Mouse (Mus musculus) heart, adult 8-10 months (tissue): ENCODE data around the gene Gstp3. TPM values are rescaled to one million over a fixed set of nuclear protein-coding genes. Genes with fewer than 3 reads are reported as not detected.

ENCODE experiments used
- DNase-seq: peaks from one replicate; pipeline ENCODE4 v3.0.0; 2022; ENCODE audit warnings: low spot score
- total RNA-seq, 4 experiments: library from RNA; stranded (reverse); gene quantifications; 2 replicates each; pipeline ENCODE4 v1.2.4; 2022

Gstp3 gene
- total RNA-seq, result not detected

- DNase-seq, result no peak
Observed at GRCm38 (mm10) chr19:4059069-4059740, at the start of gene Gstp3. TSS of gene Gstp3 (minus strand) at chr19:4059569.

GRCm38 (mm10) chr19:4108535-4108934, 49.2 kb upstream of the Gstp3 start:
- DNase-seq, result no peak

GRCm38 (mm10) chr19:4106654-4107053, 47.3 kb upstream of the Gstp3 start:
- DNase-seq, result no peak

GRCm38 (mm10) chr19:4104675-4105194, 45.4 kb upstream of the Gstp3 start:
- DNase-seq, result no peak

GRCm38 (mm10) chr19:4103792-4104191, 44.4 kb upstream of the Gstp3 start:
- no peak for DNase-seq

GRCm38 (mm10) chr19:4103294-4103693, 43.9 kb upstream of the Gstp3 start:
- DNase-seq, result no peak

GRCm38 (mm10) chr19:4102626-4103025, 43.3 kb upstream of the Gstp3 start:
- DNase-seq, result no peak

- no peak for DNase-seq
Observed at GRCm38 (mm10) chr19:4102049-4102448, 42.7 kb upstream of the Gstp3 start.

- DNase-seq, result no peak
Observed at GRCm38 (mm10) chr19:4101466-4101865, 42.1 kb upstream of the Gstp3 start.

- no peak for DNase-seq
Observed at GRCm38 (mm10) chr19:4100718-4101261, 41.4 kb upstream of the Gstp3 start.

- peak; percentile 77 for DNase-seq
Observed at GRCm38 (mm10) chr19:4099837-4100717, 40.7 kb upstream of the Gstp3 start, which contains the start of gene Pitpnm1. TSS of gene Pitpnm1 (plus strand) at chr19:4099998.

- peak; percentile 91 for DNase-seq
Observed at GRCm38 (mm10) chr19:4099056-4099455, 39.7 kb upstream of the Gstp3 start.

- no peak for DNase-seq
Observed at GRCm38 (mm10) chr19:4098426-4098825, 39.1 kb upstream of the Gstp3 start.

- DNase-seq, result peak; percentile 83
Observed at GRCm38 (mm10) chr19:4097441-4097825, 38.1 kb upstream of the Gstp3 start.

GRCm38 (mm10) chr19:4096642-4097440, 37.5 kb upstream of the Gstp3 start, which contains the start of gene Cdk2ap2:
TSS of gene Cdk2ap2 (plus strand) at chr19:4097182.
- DNase-seq, result peak; percentile 99

- DNase-seq, result no peak
Observed at GRCm38 (mm10) chr19:4095802-4096201, 36.4 kb upstream of the Gstp3 start.

GRCm38 (mm10) chr19:4094774-4095303, 35.5 kb upstream of the Gstp3 start:
- DNase-seq, result no peak

GRCm38 (mm10) chr19:4094348-4094747, 35.0 kb upstream of the Gstp3 start:
- no peak for DNase-seq

GRCm38 (mm10) chr19:4093772-4094171, 34.4 kb upstream of the Gstp3 start:
- DNase-seq, result no peak

- DNase-seq, result no peak
Observed at GRCm38 (mm10) chr19:4092750-4093149, 33.4 kb upstream of the Gstp3 start.

GRCm38 (mm10) chr19:4091383-4091782, 32.0 kb upstream of the Gstp3 start:
- no peak for DNase-seq
